7 mouse cellular contexts compared by ENCODE assay signal in genomic region chr12:76837101-76837843, GRCm38 (mm10). TPM values are rescaled to one million over a fixed set of nuclear protein-coding genes. Genes with fewer than 3 reads are reported as not detected.
A peak's percentile ranks its signal among the peaks of the same experiment; 100 is the strongest.
DNase-seq lines count a peak whose midpoint lies in the region; ATAC-seq and TF ChIP-seq lines count a peak whose summit lies in the region.

No protein-coding gene starts in this region.

- H3K4me1 ChIP-seq in embryonic facial prominence, embryonic 12.5 days: peaks cover 8% of the 10 kb centered on the region; the same call in 1 of the 2 replicates
- no peaks in the 10 kb centered on the region; the same call in 1 of the 2 replicates for H3K4me1 ChIP-seq in kidney, adult 2 months (ENCODE audit: control insufficient read depth, insufficient read depth, low read length)
- peaks cover 7% of the 10 kb centered on the region for H3K4me1 ChIP-seq in limb, embryonic 12.5 days (replicated peaks)
- peaks cover 16% of the 10 kb centered on the region for H3K4me1 ChIP-seq in midbrain, embryonic 15.5 days
- H3K4me1 ChIP-seq in spleen, adult 2 months (ENCODE audit: control insufficient read depth, insufficient read depth, insufficient read length): peaks cover 2% of the 10 kb centered on the region

- H3K36me3 ChIP-seq in embryonic facial prominence, embryonic 12.5 days: no peaks in the 10 kb centered on the region
- no peaks in the 10 kb centered on the region for H3K36me3 ChIP-seq in kidney, adult 2 months (ENCODE audit: control insufficient read depth, insufficient read depth, low read length)
- H3K36me3 ChIP-seq in limb, embryonic 12.5 days: no peaks in the 10 kb centered on the region
- H3K36me3 ChIP-seq in midbrain, embryonic 15.5 days (replicated peaks): no peaks in the 10 kb centered on the region
- H3K36me3 ChIP-seq in spleen, adult 2 months (ENCODE audit: control insufficient read depth, insufficient read depth, low read length): no peaks in the 10 kb centered on the region

- under 1% methylated on average over 43 of the region's 43 CpGs for WGBS in embryonic facial prominence, embryonic 12.5 days
- WGBS in kidney, adult 2 months: under 1% methylated on average over 43 of the region's 43 CpGs
- WGBS in limb, embryonic 12.5 days: under 1% methylated on average over 43 of the region's 43 CpGs
- under 1% methylated on average over 43 of the region's 43 CpGs for WGBS in midbrain, embryonic 15.5 days
- WGBS in spleen, adult 2 months: under 1% methylated on average over 43 of the region's 43 CpGs

- no peak for TF ChIP-seq POLR2A in kidney, adult 2 months (IDR thresholded peaks at IDR 0.05; ENCODE audit: low read depth, low read length)
- 0 out of 2 replicates have a peak, but pooled peaks have one; percentile 15 for TF ChIP-seq POLR2A in spleen, adult 2 months (IDR thresholded peaks at IDR 0.05; ENCODE audit: low read depth, low read length)

- no peaks in the 10 kb centered on the region for H3K27me3 ChIP-seq in embryonic facial prominence, embryonic 12.5 days
- no peaks in the 10 kb centered on the region for H3K27me3 ChIP-seq in kidney, adult 2 months (replicated peaks; ENCODE audit: control insufficient read depth, insufficient read depth, low read length)
- H3K27me3 ChIP-seq in limb, embryonic 12.5 days: no peaks in the 10 kb centered on the region; the same call in 1 of the 2 replicates
- no peaks in the 10 kb centered on the region for H3K27me3 ChIP-seq in midbrain, embryonic 15.5 days (replicated peaks)
- no peaks in the 10 kb centered on the region for H3K27me3 ChIP-seq in spleen, adult 2 months (ENCODE audit: control insufficient read depth, insufficient read depth, low read length)

- peak; percentile 98 for DNase-seq in adrenal gland, postnatal 25 days
- DNase-seq in heart, adult 18-20 months: peak; percentile 98 to 99
- peak; percentile 99 for DNase-seq in kidney, adult 2 months
- DNase-seq in spleen, adult 2 months (ENCODE audit: low read depth in 1 of 2, low spot score in 2 of 2): peak; percentile 95 to 98

- peak overlapping the region; percentile 55; the same call in 1 of the 2 replicates for H3K27ac ChIP-seq in embryonic facial prominence, embryonic 12.5 days
- H3K27ac ChIP-seq in kidney, adult 2 months (ENCODE audit: insufficient read depth, low read depth, low read length): peak overlapping the region; percentile 69
- H3K27ac ChIP-seq in limb, embryonic 12.5 days: peak overlapping the region; percentile 64; the same call in 1 of the 2 replicates
- H3K27ac ChIP-seq in midbrain, embryonic 15.5 days: peak overlapping the region; percentile 87
- H3K27ac ChIP-seq in spleen, adult 2 months (ENCODE audit: insufficient read depth, low read length): peak overlapping the region; percentile 81

- H3K4me3 ChIP-seq in embryonic facial prominence, embryonic 12.5 days: peak overlapping the region; percentile 59
- peak overlapping the region; percentile 83 for H3K4me3 ChIP-seq in kidney, adult 2 months (ENCODE audit: insufficient read depth, low read depth, low read length)
- peak overlapping the region; percentile 60 for H3K4me3 ChIP-seq in limb, embryonic 12.5 days (replicated peaks)
- H3K4me3 ChIP-seq in midbrain, embryonic 15.5 days: peak overlapping the region; percentile 94
- H3K4me3 ChIP-seq in spleen, adult 2 months (ENCODE audit: extremely low read depth, insufficient read depth, insufficient read length): peak overlapping the region; percentile 71

- peak overlapping the region; percentile 65 for H3K4me2 ChIP-seq in embryonic facial prominence, embryonic 12.5 days (replicated peaks)
- peak overlapping the region; percentile 74 for H3K4me2 ChIP-seq in limb, embryonic 12.5 days
- peak overlapping the region; percentile 76 for H3K4me2 ChIP-seq in midbrain, embryonic 15.5 days

- TF ChIP-seq CTCF in kidney, adult 2 months (conservative IDR thresholded peaks at IDR 0.05; ENCODE audit: insufficient read depth, insufficient read length, low read depth, low read length): peak; percentile 76
- peak; percentile 70; the same call in 1 of the 2 replicates for TF ChIP-seq CTCF in spleen, adult 2 months (IDR thresholded peaks at IDR 0.05; ENCODE audit: extremely low read depth, insufficient read depth, insufficient read length, insufficient replicate concordance)

- no peaks in the 10 kb centered on the region for H3K9me3 ChIP-seq in embryonic facial prominence, embryonic 12.5 days
- no peaks in the 10 kb centered on the region for H3K9me3 ChIP-seq in limb, embryonic 12.5 days
- no peaks in the 10 kb centered on the region for H3K9me3 ChIP-seq in midbrain, embryonic 15.5 days

- ATAC-seq in embryonic facial prominence, embryonic 12.5 days (ENCODE audit: insufficient number of reproducible peaks, insufficient read depth, low FRiP score, low TSS enrichment): peak; percentile 96
- peak; percentile 98 for ATAC-seq in limb, embryonic 12.5 days (ENCODE audit: insufficient number of reproducible peaks, insufficient read depth, low FRiP score, low TSS enrichment, low read depth)
- ATAC-seq in midbrain, embryonic 15.5 days (replicated peaks): peak; percentile 98

- H3K9ac ChIP-seq in embryonic facial prominence, embryonic 12.5 days: peak overlapping the region; percentile 68
- peak overlapping the region; percentile 66 for H3K9ac ChIP-seq in limb, embryonic 12.5 days (replicated peaks)
- peak overlapping the region; percentile 80 for H3K9ac ChIP-seq in midbrain, embryonic 15.5 days

RNA-seq across cellular contexts. Expression of gene Rab15, which starts 14.6 kb away (rescaled TPM):
- total RNA-seq in adrenal gland, postnatal 25 days (2021): 1.6 and 3.3 TPM in 2 replicates
- 25.5 and 26.6 TPM in 2 replicates for polyA plus RNA-seq in embryonic facial prominence, embryonic 12.5 days (2016; fragmentation: Nextera tagmentation; extraction: Ambion mirVana)
- total RNA-seq in heart, adult 18-20 months (2021): under 1 TPM; 0.42 to 0.62 TPM
- polyA plus RNA-seq in kidney, adult 2 months (2012; rRNA removed): 4.4 and 4.7 TPM in 2 replicates
- 17.6 and 18.6 TPM in 2 replicates for polyA plus RNA-seq in limb, embryonic 12.5 days (2016; fragmentation: Nextera tagmentation; extraction: Ambion mirVana)
- polyA plus RNA-seq in midbrain, embryonic 15.5 days (2015; fragmentation: Nextera tagmentation; extraction: Ambion mirVana): 47.0 and 50.2 TPM in 2 replicates
- polyA plus RNA-seq in spleen, adult 2 months (2012; rRNA removed): 0.89 and 1.5 TPM in 2 replicates

RNA-seq across cellular contexts. Expression of gene Gpx2, which starts 41.9 kb away (rescaled TPM):
- not detected in 2 replicates for total RNA-seq in adrenal gland, postnatal 25 days (2021)
- polyA plus RNA-seq in embryonic facial prominence, embryonic 12.5 days (2016; fragmentation: Nextera tagmentation; extraction: Ambion mirVana): 1.1 and 2.0 TPM in 2 replicates
- total RNA-seq in heart, adult 18-20 months (2021): under 1 TPM in 1 of 2 experiments, not detected in 1; 0.80 TPM
- 0.08 and 0.33 TPM in 2 replicates for polyA plus RNA-seq in kidney, adult 2 months (2012; rRNA removed)
- 0.65 and 1.2 TPM in 2 replicates for polyA plus RNA-seq in limb, embryonic 12.5 days (2016; fragmentation: Nextera tagmentation; extraction: Ambion mirVana)
- 0.06 TPM in 1 of 2 replicates, not detected in the other for polyA plus RNA-seq in midbrain, embryonic 15.5 days (2015; fragmentation: Nextera tagmentation; extraction: Ambion mirVana)
- polyA plus RNA-seq in spleen, adult 2 months (2012; rRNA removed): not detected in 2 replicates

Comparison
In these comparisons a context has a peak if more than half of its experiments do, and no peak if none do; other contexts are left out.
1. Peak in every context shown above with its lines: DNase-seq, ATAC-seq, H3K4me3 ChIP-seq and H3K27ac ChIP-seq.